Mouse (Mus musculus) myocyte (in vitro differentiated cells): ENCODE results near the gene Cox14. TPM values are rescaled to one million over a fixed set of nuclear protein-coding genes. Genes with fewer than 3 reads are reported as not detected.
"Not testable (repeated sequence)": the region's sequence is repeated elsewhere in the genome, so short reads cannot be mapped to it uniquely, and the experiment has no call there.

Source experiments
- H3K27me3 ChIP-seq: one replicate; pipeline ENCODE4 v1.6.1; 2011; ENCODE audit not compliant: control insufficient read depth, insufficient read depth, insufficient read length
- H3K36me3 ChIP-seq: one replicate; pipeline ENCODE4 v1.6.1; 2011; ENCODE audit not compliant: control insufficient read depth, insufficient read depth
- H3K4me2 ChIP-seq: one replicate; pipeline ENCODE4 v1.6.1; 2011; ENCODE audit warnings: low read depth, control low read depth
- H3K4me3 ChIP-seq: one replicate; pipeline ENCODE4 v1.5.1; 2011; ENCODE audit warnings: mild to moderate bottlenecking, control low read depth, moderate library complexity
- H3K79me2 ChIP-seq: one replicate; pipeline ENCODE4 v1.6.1; 2011; ENCODE audit not compliant: control insufficient read depth, insufficient read depth
- H3ac ChIP-seq: one replicate; pipeline ENCODE4 v1.6.1; 2011; ENCODE audit not compliant: control insufficient read depth, insufficient read length
- E2F4 ChIP-seq: IDR thresholded peaks from one replicate; pipeline ENCODE4 v1.6.1; 2011; ENCODE audit warnings: mild to moderate bottlenecking, control low read depth, moderate library complexity; ENCODE audit not compliant: insufficient read depth
- MAX ChIP-seq: IDR thresholded peaks from one replicate; pipeline ENCODE4 v1.6.1; 2011; ENCODE audit warnings: low read depth, mild to moderate bottlenecking, control low read depth
- MYOD1 ChIP-seq, 3 experiments: IDR thresholded peaks; one replicate each; pipeline ENCODE4 v1.6.1; 2011; ENCODE audit warnings: control low read depth in 2 of 3, low read depth in 2 of 3, mild to moderate bottlenecking in 2 of 3, moderate library complexity in 1 of 3; ENCODE audit not compliant: insufficient read length in 2 of 3, control insufficient read depth in 1 of 3
- MYOG ChIP-seq, 3 experiments: IDR thresholded peaks; one replicate each; pipeline ENCODE4 v1.6.1; 2011; ENCODE audit warnings: control low read depth in 2 of 3, low read depth in 2 of 3, mild to moderate bottlenecking in 2 of 3; ENCODE audit not compliant: insufficient read length in 2 of 3, control insufficient read depth in 1 of 3, insufficient read depth in 1 of 3
- POLR2A ChIP-seq: IDR thresholded peaks from one replicate; pipeline ENCODE4 v1.6.1; 2011; ENCODE audit warnings: low read depth, mild to moderate bottlenecking, control low read depth, moderate library complexity; ENCODE audit not compliant: insufficient read length
- POLR2AphosphoS2 ChIP-seq: IDR thresholded peaks from one replicate; pipeline ENCODE4 v1.6.1; 2011; ENCODE audit warnings: low read depth, control low read depth; ENCODE audit not compliant: insufficient read length
- REST ChIP-seq: IDR thresholded peaks from one replicate; pipeline ENCODE4 v1.6.1; 2011; ENCODE audit warnings: mild to moderate bottlenecking, control low read depth, moderate library complexity; ENCODE audit not compliant: insufficient read depth, insufficient read length
- SRF ChIP-seq: IDR thresholded peaks from one replicate; pipeline ENCODE4 v1.6.1; 2011; ENCODE audit warnings: low read depth; ENCODE audit not compliant: control insufficient read depth, insufficient read length
- TCF12 ChIP-seq: IDR thresholded peaks from one replicate; pipeline ENCODE4 v1.6.1; 2011; ENCODE audit warnings: mild to moderate bottlenecking, control low read depth; ENCODE audit not compliant: poor library complexity, insufficient read depth, severe bottlenecking
- TCF3 ChIP-seq: IDR thresholded peaks from one replicate; pipeline ENCODE4 v1.6.1; 2011; ENCODE audit warnings: low read depth, control low read depth; ENCODE audit not compliant: insufficient read length
- USF1 ChIP-seq: IDR thresholded peaks from one replicate; pipeline ENCODE4 v1.6.1; 2011; ENCODE audit warnings: low read depth, mild to moderate bottlenecking, control low read depth, moderate library complexity
- polyA plus RNA-seq: library from polyadenylated mRNA; unstranded; fragments of >200 nt; fragmentation: generic; extraction: Trizol; gene quantifications from one replicate; pipeline ENCODE4 v1.2.1, GENCODE M21; 2012; ENCODE audit warnings: missing spikeins

The Cox14 gene
- polyA plus RNA-seq, 1 experiment, result 410 TPM

GRCm38 (mm10) chr15:99771601-99772276 lies 46.3 kb downstream of the Cox14 start:
- Histone ChIP-seq H3K79me2 (peaks cover 46% of the 10 kb centered on the region), H3K4me3 (peak overlapping the region; percentile 62), H3ac (peak overlapping the region; percentile 40), H3K27me3 (no peaks in the 10 kb centered on the region), H3K4me2 (peak overlapping the region; percentile 87), H3K36me3 (no peaks in the 10 kb centered on the region)
- TF ChIP-seq E2F4 (no peak), MYOD1 (IDR thresholded peaks at IDR 0.05; ENCODE audit: control insufficient read depth in 1 of 3, insufficient read length in 2 of 3, low read depth in 2 of 3) (peak in 1 of 3 experiments; percentile 36), MYOG (IDR thresholded peaks at IDR 0.05; ENCODE audit: control insufficient read depth in 1 of 3, insufficient read depth in 1 of 3, insufficient read length in 2 of 3, low read depth in 2 of 3) (peak in 1 of 3 experiments; percentile 3), MAX (peak; percentile 20)

- Histone ChIP-seq H3K4me3 (peak overlapping the region; percentile 62), H3K4me2 (peak overlapping the region; percentile 87), H3K27me3 (no peaks in the 10 kb centered on the region), H3K36me3 (peaks cover under 1% of the 10 kb centered on the region), H3ac (peak overlapping the region; percentile 40), H3K79me2 (peaks cover 41% of the 10 kb centered on the region)
- peak in 1 of 3 experiments; percentile 19 for TF ChIP-seq MYOD1 (IDR thresholded peaks at IDR 0.05; ENCODE audit: control insufficient read depth in 1 of 3, insufficient read length in 2 of 3, low read depth in 2 of 3)
- no peak for TF ChIP-seq MYOG (IDR thresholded peaks at IDR 0.05; ENCODE audit: control insufficient read depth in 1 of 3, insufficient read depth in 1 of 3, insufficient read length in 2 of 3, low read depth in 2 of 3)
- peak; percentile 44 for TF ChIP-seq SRF
- no peak for TF ChIP-seq TCF3
- TF ChIP-seq POLR2AphosphoS2, result peak; percentile 89
- TF ChIP-seq USF1, result no peak
- peak; percentile 92 for TF ChIP-seq POLR2A
Observed at GRCm38 (mm10) chr15:99772277-99772880, 47.0 kb downstream of the Cox14 start.

GRCm38 (mm10) chr15:99772881-99772924 lies 47.3 kb downstream of the Cox14 start, which contains the start of gene Cers5:
Gene Cers5 (minus strand): TSS chr15:99772885.
- Histone ChIP-seq H3K4me3 (peak within 1 kb of the TSS; percentile 62), H3K79me2 (peaks cover 37% of the 10 kb centered on the region), H3ac (peak within 1 kb of the TSS; percentile 40), H3K4me2 (peak within 1 kb of the TSS; percentile 87)
- not testable (repeated sequence) for H3K36me3 ChIP-seq, H3K27me3 ChIP-seq

GRCm38 (mm10) chr15:99772925-99773324 lies 47.5 kb downstream of the Cox14 start:
- TF ChIP-seq REST (no peak), MYOD1 (IDR thresholded peaks at IDR 0.05; ENCODE audit: control insufficient read depth in 1 of 3, insufficient read length in 2 of 3, low read depth in 2 of 3) (no peak), E2F4 (no peak), TCF3 (no peak), MYOG (IDR thresholded peaks at IDR 0.05; ENCODE audit: control insufficient read depth in 1 of 3, insufficient read depth in 1 of 3, insufficient read length in 2 of 3, low read depth in 2 of 3) (no peak), TCF12 (no peak), USF1 (no peak)
- peak overlapping the region; percentile 40 for H3ac ChIP-seq
- H3K4me2 ChIP-seq, result peak overlapping the region; percentile 87
- peaks cover 6% of the 10 kb centered on the region for H3K36me3 ChIP-seq
- peak overlapping the region; percentile 62 for H3K4me3 ChIP-seq
- peaks cover 35% of the 10 kb centered on the region for H3K79me2 ChIP-seq
- H3K27me3 ChIP-seq, result no peaks in the 10 kb centered on the region

Other genes starting within 250 kb of the Cox14 start
- gene Faim2, start 197.5 kb upstream of the Cox14 start, polyA plus RNA-seq, result 0.40 TPM
- 0.02 TPM for gene Aqp2, start 146.6 kb upstream of the Cox14 start, polyA plus RNA-seq
- 109 TPM for gene Aqp5, start 134.8 kb upstream of the Cox14 start, polyA plus RNA-seq
- not detected for gene Aqp6, start 124.2 kb upstream of the Cox14 start, polyA plus RNA-seq
- gene Racgap1, start 74.0 kb upstream of the Cox14 start, polyA plus RNA-seq, result 99.0 TPM
- 2.0 TPM for gene Asic1, start 55.2 kb upstream of the Cox14 start, polyA plus RNA-seq
- gene Smarcd1, start 23.5 kb upstream of the Cox14 start, polyA plus RNA-seq, result 18.9 TPM
- gene Gm17349, start 20.1 kb upstream of the Cox14 start, polyA plus RNA-seq, result not detected
- gene Gpd1, start 8.1 kb upstream of the Cox14 start, polyA plus RNA-seq, result 6.9 TPM
- 68.6 TPM for gene Cers5, start 47.3 kb downstream of the Cox14 start, polyA plus RNA-seq
- gene Lima1, start 149.8 kb downstream of the Cox14 start, polyA plus RNA-seq, result 140 TPM
- gene Fam186a, start 241.4 kb downstream of the Cox14 start, polyA plus RNA-seq, result 0.22 TPM
- 15.9 TPM for gene Larp4, start 244.4 kb downstream of the Cox14 start, polyA plus RNA-seq